Mouse (Mus musculus): ENCODE results near the gene Wdfy3.
"Not testable (repeated sequence)": the region's sequence is repeated elsewhere in the genome, so short reads cannot be mapped to it uniquely, and the experiment has no call there.

Wdfy3 gene

GRCm38 (mm10) chr5:101937909-101938596, 131.7 kb downstream of the Wdfy3 start:
- no peak for DNase-seq (ENCODE audit: low spot score)

DNA sequence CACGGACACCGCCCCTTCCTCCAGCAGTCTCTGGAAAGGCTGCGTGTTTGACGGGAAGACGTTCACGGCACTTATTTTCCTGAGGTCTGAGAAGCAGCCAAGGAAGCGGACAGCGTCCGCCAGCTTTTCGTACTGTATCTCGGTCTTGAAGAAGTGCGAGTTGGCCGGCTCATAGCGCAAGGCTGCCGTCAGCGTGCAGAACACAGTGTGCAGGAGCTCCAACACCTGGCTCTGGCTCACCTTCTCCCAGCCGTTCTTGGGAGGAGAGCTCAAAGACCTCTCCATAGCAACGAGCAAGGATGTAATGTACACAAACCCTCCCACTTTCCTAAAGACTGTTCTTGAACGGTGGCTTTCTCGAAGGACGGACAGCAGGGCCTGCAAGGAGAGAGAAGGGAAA, 132.4 kb downstream of the Wdfy3 start:
- no peak for DNase-seq (ENCODE audit: low spot score)

GRCm38 (mm10) chr5:101935893-101936292, 133.8 kb downstream of the Wdfy3 start:
- DNase-seq (ENCODE audit: low spot score), result no peak

DNA sequence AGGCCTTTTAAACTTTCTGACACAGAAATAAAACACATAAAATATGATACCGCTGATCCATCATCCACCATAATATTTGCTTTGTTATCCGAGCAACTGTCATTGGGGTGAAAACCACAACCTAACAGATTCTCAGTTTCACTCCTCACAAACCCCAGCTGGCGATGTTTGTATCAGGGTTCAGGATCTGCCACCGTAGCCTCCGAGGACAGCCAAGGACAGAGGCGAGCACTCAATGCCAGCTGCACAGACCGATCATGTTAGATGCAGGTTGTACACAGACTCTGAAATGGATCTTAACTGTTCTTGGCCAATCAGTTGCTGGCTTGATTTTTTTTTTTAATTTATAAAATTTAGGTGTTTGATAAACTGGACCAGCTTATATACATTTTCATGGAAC, 135.1 kb downstream of the Wdfy3 start:
- DNase-seq (ENCODE audit: low spot score), result no peak

- no peak for DNase-seq (ENCODE audit: low spot score)
Measured at GRCm38 (mm10) chr5:101932971-101933810, 136.5 kb downstream of the Wdfy3 start.

GRCm38 (mm10) chr5:101931997-101932396, 137.7 kb downstream of the Wdfy3 start:
- DNase-seq (ENCODE audit: low spot score), result no peak

DNA sequence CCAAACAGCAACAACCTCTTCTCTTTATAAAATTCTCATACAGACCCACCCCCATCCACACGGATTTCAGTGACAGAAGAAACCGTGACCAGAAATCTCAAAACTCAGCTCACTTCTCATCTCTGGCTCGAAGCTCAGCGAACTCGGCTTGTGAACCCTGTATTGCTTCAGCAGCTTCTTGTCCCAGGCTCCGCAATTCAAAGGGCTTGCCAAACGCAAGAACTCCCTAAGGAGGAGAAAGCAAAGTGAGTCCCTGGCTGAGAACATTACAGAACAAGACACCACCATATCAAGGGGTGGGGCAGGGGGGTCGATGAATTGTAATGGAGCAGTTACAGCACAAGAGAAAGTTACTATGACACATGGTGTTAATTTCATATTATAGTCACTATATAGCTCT, 143.4 kb downstream of the Wdfy3 start:
- DNase-seq (ENCODE audit: low spot score), result no peak

GRCm38 (mm10) chr5:101923710-101924109, 146.0 kb downstream of the Wdfy3 start:
- DNase-seq (ENCODE audit: low spot score), result no peak

DNA sequence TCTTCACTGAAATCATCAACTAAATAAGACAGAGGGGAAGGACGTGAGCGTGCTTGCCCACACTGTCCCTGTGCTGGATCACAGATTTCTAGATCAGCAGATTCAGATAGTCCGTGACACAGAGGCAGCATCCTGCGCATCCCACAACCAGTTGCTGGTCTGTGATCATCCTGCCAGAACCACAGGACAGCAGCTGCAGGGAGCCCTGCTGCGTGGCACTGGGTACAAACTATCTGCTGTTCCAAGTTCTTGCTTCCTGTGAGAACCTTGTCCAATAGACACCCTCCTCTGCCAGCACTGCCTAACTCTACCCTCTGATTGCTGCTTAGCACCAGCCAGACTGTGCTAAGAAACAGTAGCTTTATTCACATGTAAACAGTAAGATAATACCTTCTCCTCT, 150.2 kb downstream of the Wdfy3 start:
- no peak for DNase-seq (ENCODE audit: low spot score)

DNA sequence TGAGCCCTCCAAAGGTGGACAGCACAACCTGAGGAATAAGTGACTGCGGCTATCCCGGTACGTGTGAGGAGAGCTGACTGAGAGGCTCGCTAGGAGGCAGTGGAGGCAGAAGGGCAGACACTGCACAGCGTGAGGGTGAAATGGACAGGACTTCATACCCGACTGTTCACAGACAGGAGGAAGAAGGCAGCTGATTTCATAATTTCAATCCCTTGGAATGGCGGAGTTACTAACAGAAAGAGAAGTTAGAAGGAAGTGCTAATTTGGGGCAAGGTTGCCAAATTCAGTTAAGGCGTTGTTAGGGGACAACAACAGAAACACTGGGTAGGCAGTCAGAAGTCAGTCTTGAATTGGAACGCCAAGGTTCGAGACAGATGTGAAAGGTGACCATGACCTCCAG, 160.3 kb downstream of the Wdfy3 start:
- no peak for DNase-seq (ENCODE audit: low spot score)

DNA sequence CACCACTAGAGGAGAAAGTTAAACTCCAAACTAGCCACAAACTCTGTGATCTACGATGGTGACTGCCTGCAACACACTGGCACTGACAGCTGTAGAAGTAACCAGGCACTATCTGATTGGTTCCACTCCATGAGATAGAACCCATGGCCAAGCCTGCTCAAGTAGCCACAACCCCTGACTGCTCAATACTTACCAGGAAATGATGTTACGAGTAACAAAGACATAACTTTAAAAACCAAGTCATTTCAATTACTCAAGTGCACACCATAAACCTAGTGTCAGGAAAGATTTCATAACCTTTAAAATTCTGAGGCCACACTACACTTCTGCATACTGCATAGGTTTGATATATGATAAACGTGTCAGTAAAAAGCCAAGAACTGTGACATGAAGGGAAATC, 164.1 kb downstream of the Wdfy3 start:
- DNase-seq (ENCODE audit: low spot score), result no peak

DNA sequence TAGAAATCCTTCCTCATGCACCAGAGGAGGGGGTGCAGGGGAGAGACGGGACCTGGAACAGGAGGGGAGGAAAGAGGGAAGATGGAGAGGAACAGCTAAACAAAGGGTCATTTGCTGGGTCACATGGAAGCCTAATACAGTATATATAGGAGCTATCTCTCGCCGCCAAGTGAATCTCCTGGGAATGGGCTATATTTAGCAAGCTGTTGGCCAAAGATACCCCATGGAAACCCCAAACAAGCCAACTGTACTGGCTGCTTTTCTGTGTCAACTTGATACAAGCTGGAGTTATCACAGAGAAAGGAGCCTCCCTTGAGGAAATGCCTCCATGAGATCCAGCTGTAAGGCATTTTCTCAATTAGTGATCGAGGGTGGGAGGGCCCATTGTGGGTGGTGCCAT, 164.9 kb downstream of the Wdfy3 start:
- DNase-seq (ENCODE audit: low spot score), result not testable (repeated sequence)

DNA sequence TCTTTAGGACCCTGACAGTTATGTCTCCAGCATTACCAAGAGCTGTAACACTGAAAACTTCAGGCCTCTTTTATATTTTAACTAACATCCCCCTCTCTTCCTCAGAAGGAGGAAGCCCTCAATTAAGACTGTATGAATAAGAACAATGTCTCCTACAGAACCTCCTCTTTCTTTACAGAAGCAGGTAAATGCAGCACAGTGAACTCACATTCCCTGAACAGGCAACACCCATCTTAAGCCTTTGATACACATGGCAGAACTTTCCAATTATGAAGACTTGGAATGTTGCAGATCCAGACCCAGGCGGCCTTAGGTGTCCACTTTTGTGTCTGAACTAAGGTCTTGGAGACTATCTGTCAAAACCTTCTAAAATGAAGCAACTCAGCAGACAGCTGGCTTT, 167.0 kb downstream of the Wdfy3 start:
- no peak for DNase-seq (ENCODE audit: low spot score)

DNA sequence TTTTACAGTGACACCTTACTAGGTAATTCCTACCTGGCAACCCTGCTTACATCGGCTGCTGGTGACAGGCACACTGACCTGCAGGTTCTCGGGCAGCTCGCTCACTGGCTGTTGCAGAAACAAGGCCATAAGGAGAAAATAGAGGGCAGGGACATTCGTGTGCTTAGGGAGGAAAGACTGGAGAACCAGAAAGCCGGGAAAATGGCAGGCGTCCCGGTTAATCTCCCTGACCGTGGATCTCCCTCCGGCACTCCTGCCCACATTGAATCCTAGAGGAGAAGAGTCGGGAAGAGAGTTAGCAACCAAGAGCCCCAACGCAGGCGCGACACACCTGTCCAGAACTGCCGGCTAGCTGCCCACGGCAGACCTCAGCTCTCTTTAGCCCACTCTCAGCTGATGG, 169.7 kb downstream of the Wdfy3 start:
- DNase-seq (ENCODE audit: low spot score), result no peak

- DNase-seq (ENCODE audit: low spot score), result no peak
Measured at GRCm38 (mm10) chr5:101896784-101897183, 172.9 kb downstream of the Wdfy3 start.

DNA sequence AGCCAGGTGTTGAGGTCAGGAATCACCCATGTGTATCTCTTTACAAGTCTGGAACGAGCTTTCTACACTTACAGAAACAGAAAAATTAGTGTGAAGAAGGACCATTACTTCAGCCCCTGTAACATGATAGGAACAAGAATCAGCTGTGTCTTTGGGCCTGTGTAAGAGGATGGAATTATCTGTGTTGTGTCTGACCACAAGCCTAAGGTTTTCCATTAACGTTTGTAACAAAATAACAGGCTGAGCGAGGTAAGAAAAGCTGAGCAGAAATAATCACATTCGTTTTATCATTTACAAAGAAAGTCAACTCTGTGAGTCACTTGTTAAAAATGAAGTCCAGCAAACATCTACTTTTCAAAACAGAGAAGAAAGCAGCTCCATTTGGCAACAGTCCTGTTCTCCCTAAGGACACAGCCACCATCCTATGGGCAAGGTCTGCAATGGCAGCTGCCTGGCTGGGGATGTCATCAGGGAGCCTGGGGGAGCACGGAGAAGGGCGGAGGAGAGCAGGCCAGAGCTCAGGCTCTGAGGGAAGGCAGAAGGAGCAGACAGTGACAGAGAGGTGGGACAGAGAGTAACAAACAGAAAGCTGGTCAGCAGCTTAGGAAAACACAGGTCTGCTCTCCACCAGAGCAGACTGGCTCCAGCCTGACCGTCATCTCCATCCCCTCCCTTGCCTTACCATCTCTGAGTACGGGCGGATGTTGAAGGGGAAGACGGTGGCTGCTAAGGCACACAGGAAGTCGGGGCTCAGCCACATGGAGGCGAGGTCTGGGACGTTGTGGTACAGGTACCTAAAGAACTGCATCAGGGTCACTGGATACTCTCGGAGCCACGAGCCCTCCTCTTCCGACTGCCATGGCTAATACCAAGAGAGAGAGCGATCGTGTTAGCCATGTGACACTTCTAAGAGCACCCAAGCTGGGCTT, 173.7 kb downstream of the Wdfy3 start:
- no peak for DNase-seq (ENCODE audit: low spot score)

GRCm38 (mm10) chr5:101895119-101895518, 174.6 kb downstream of the Wdfy3 start:
- no peak for DNase-seq (ENCODE audit: low spot score)

GRCm38 (mm10) chr5:101893820-101894515, 175.8 kb downstream of the Wdfy3 start:
- no peak for DNase-seq (ENCODE audit: low spot score)

DNA sequence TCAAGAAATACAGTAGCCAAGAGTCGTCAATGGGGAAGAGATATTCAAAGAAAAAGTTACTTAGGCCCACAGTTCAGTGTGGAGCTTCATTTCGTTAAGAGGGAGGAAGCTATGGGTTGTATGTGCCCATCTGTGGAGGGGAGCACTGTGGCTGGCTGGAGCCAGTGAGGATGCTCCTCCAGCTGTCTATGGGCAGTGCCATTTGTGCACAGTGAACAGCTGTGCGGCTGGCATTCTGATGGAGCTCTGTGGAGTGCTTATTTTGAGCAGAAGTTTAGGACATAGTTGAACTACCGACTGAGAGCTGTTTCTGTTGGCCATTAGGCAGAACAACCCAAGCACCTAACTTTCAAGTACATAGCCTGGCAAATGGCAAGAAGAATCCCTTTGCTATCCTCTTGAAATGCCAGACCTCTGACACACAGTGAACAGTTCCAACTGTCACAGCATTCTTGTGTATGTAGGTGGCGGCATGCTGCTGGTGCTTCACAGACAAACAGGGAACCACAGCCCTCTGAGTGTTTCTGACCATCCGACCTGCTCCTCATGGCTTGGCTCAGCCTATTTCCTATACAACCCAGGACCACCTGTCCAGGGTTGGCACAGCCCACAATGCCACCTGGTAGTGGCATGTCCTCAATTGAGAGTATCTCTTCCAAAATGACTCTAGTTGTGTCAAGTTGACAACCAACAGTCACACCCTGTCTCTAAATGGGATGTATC, 177.9 kb downstream of the Wdfy3 start:
- no peak for DNase-seq (ENCODE audit: low spot score)

DNA sequence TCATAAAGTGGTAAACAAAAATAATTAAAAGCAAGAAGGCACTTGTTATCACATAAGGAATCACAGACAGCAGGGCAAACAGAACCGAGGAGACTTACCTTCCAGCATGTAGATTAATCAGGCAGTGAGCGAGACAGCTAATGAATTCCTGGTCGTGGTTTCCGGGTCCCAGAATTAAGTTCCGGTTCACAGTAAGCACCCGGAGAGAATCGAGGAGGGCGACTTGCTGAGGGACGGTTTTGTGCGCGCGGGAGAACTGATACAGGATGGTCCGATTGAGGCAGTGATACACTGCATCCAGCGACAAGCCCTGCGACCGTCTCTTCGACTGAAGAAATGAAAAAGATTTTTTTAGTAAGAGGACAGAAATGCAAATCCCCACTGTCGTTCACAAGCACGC, 181.7 kb downstream of the Wdfy3 start:
- no peak for DNase-seq (ENCODE audit: low spot score)

DNA sequence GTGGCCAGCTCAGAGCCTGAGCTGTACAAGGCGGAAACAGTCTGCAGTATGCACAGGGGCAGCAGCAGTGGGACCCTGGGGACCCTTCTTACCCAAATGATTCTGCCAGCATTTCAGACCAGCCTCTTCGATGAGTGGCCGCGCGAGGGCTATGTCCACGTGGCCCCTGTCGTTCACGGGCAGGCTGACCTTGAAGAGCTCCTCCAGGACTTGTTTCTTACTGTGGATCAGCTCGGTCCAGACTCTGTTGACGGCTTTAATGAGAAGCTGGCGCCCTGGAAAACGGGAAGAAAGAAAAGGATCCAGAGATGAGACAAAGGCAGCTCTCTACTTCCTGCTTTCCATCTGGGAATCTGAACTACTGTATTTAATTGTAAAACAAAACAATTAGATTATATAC, 184.7 kb downstream of the Wdfy3 start:
- DNase-seq (ENCODE audit: low spot score), result no peak

Measured in urinary bladder, postnatal 10 days (tissue).